Mouse (Mus musculus) lung, embryonic 15.5 days (tissue): ENCODE data around the gene Fgfr1op. TPM values are rescaled to one million over a fixed set of nuclear protein-coding genes. Genes with fewer than 3 reads are reported as not detected.
"Not testable (repeated sequence)": the region's sequence is repeated elsewhere in the genome, so short reads cannot be mapped to it uniquely, and the experiment has no call there.

Experiments
- ATAC-seq: fragments of 200-750 bp; cut with Nextera tagmentation; 2 replicates; pipeline ENCODE4 v1.8.0; 2017; ENCODE audit warnings: moderate number of reproducible peaks, borderline replicate concordance; ENCODE audit not compliant: low FRiP score, low TSS enrichment; ENCODE audit errors: extremely low read depth
- H3K27ac ChIP-seq: fragments of 300-500 bp; sonication (generic); 2 replicates; pipeline ENCODE4 v1.5.1; 2015; ENCODE audit warnings: moderate library complexity, mild to moderate bottlenecking, inconsistent platforms
- H3K27me3 ChIP-seq: fragments of 300-500 bp; sonication (generic); 2 replicates; pipeline ENCODE4 v1.6.1; 2015; ENCODE audit warnings: inconsistent platforms
- H3K36me3 ChIP-seq: fragments of 300-500 bp; sonication (generic); 2 replicates; pipeline ENCODE4 v1.6.1; 2015; ENCODE audit warnings: inconsistent platforms
- H3K4me1 ChIP-seq: fragments of 300-500 bp; sonication (generic); 2 replicates; pipeline ENCODE4 v1.6.1; 2015; ENCODE audit warnings: inconsistent platforms
- H3K4me2 ChIP-seq: fragments of 300-500 bp; sonication (generic); 2 replicates; pipeline ENCODE4 v1.6.1; 2015; ENCODE audit warnings: inconsistent platforms, mild to moderate bottlenecking, moderate library complexity
- H3K4me3 ChIP-seq: fragments of 300-500 bp; sonication (generic); 2 replicates; pipeline ENCODE4 v1.5.1; 2015; ENCODE audit warnings: mild to moderate bottlenecking, inconsistent platforms
- H3K9ac ChIP-seq: fragments of 300-500 bp; sonication (generic); 2 replicates; pipeline ENCODE4 v1.6.1; 2015; ENCODE audit warnings: inconsistent platforms
- H3K9me3 ChIP-seq: fragments of 300-500 bp; sonication (generic); 2 replicates; pipeline ENCODE4 v1.6.1; 2016; ENCODE audit warnings: inconsistent platforms
- WGBS: fragments of 180-500 bp; shearing (Covaris S2); methylation state at CpG from one replicate; pipeline ENCODE4 v1.1.7; 2015; 5-methylcytosine and 5-hydroxymethylcytosine counted together
- polyA plus RNA-seq: library from polyadenylated mRNA; unstranded; fragments of >200 nt; fragmentation: Nextera tagmentation; extraction: Ambion mirVana; gene quantifications from 2 replicates; pipeline ENCODE4 v1.2.1, GENCODE M21; 2015

Gene Fgfr1op
- 33.9 and 35.9 TPM in 2 replicates for polyA plus RNA-seq

- H3K27me3 ChIP-seq, H3K9me3 ChIP-seq, H3K36me3 ChIP-seq, H3K4me1 ChIP-seq: not testable (repeated sequence)
- H3K9ac ChIP-seq: peak within 1 kb of the TSS; percentile 44; the same call in 1 of the 2 replicates
- peak within 1 kb of the TSS; percentile 55 for H3K4me3 ChIP-seq
- peak within 1 kb of the TSS; percentile 46 for H3K4me2 ChIP-seq
- ATAC-seq: peak; percentile 98
- WGBS: under 1% methylated on average over 14 of the region's 55 CpGs
- peak within 1 kb of the TSS; percentile 61 for H3K27ac ChIP-seq
Measured at GRCm38 (mm10) chr17:8164701-8165607, at the start of gene Fgfr1op. TSS of gene Fgfr1op (plus strand) at chr17:8165501.

- H3K9me3 ChIP-seq, H3K27me3 ChIP-seq, H3K4me2 ChIP-seq, H3K36me3 ChIP-seq, H3K4me3 ChIP-seq, ATAC-seq, H3K27ac ChIP-seq, H3K4me1 ChIP-seq, H3K9ac ChIP-seq: not testable (repeated sequence)
- 73% methylated on average over 6 of the region's 11 CpGs for WGBS
Measured at GRCm38 (mm10) chr17:8116378-8116777, 48.9 kb upstream of the Fgfr1op start.

GRCm38 (mm10) chr17:8116928-8117327, 48.4 kb upstream of the Fgfr1op start:
- not testable (repeated sequence) for H3K4me2 ChIP-seq, H3K36me3 ChIP-seq, H3K9ac ChIP-seq, H3K4me1 ChIP-seq, H3K27ac ChIP-seq, H3K27me3 ChIP-seq, ATAC-seq, H3K4me3 ChIP-seq, H3K9me3 ChIP-seq
- no CpG with 5 or more reads among the region's 6 CpGs for WGBS

- not testable (repeated sequence) for H3K9ac ChIP-seq, H3K4me3 ChIP-seq, H3K4me1 ChIP-seq, H3K9me3 ChIP-seq, H3K4me2 ChIP-seq, H3K27ac ChIP-seq, H3K36me3 ChIP-seq, H3K27me3 ChIP-seq
- WGBS: no CpG with 5 or more reads among the region's 3 CpGs
- ATAC-seq: peak; percentile 62; the same call in 1 of the 2 replicates
Measured at GRCm38 (mm10) chr17:8122974-8123373, 42.3 kb upstream of the Fgfr1op start.

GRCm38 (mm10) chr17:8124586-8124985, 40.7 kb upstream of the Fgfr1op start:
- H3K4me2 ChIP-seq, H3K4me3 ChIP-seq, H3K9me3 ChIP-seq, H3K9ac ChIP-seq, ATAC-seq, H3K4me1 ChIP-seq, H3K27ac ChIP-seq, H3K27me3 ChIP-seq, H3K36me3 ChIP-seq: not testable (repeated sequence)
- 88% methylated on average over 3 of the region's 6 CpGs for WGBS

GRCm38 (mm10) chr17:8128326-8128993, 36.8 kb upstream of the Fgfr1op start:
- WGBS: 71% methylated on average over 1 of the region's 7 CpGs
- H3K36me3 ChIP-seq, H3K9me3 ChIP-seq, H3K4me2 ChIP-seq, H3K27ac ChIP-seq, H3K27me3 ChIP-seq, H3K4me1 ChIP-seq, H3K9ac ChIP-seq, H3K4me3 ChIP-seq: not testable (repeated sequence)
- ATAC-seq: peak; percentile 12; the same call in 1 of the 2 replicates

- not testable (repeated sequence) for H3K9me3 ChIP-seq, ATAC-seq
- 79% methylated on average over 9 of the region's 9 CpGs for WGBS
Measured at GRCm38 (mm10) chr17:8129578-8129977, 35.7 kb upstream of the Fgfr1op start.

GRCm38 (mm10) chr17:8130849-8131248, 34.5 kb upstream of the Fgfr1op start:
- not testable (repeated sequence) for H3K4me1 ChIP-seq, H3K9me3 ChIP-seq, H3K27me3 ChIP-seq, H3K27ac ChIP-seq, H3K4me3 ChIP-seq, H3K36me3 ChIP-seq, H3K4me2 ChIP-seq, ATAC-seq, H3K9ac ChIP-seq
- no CpG with 5 or more reads among the region's 6 CpGs for WGBS

More at GRCm38 (mm10) chr17:8129578-8129977, 35.7 kb upstream of the Fgfr1op start:
- not testable (repeated sequence) for H3K4me3 ChIP-seq, H3K4me2 ChIP-seq, H3K36me3 ChIP-seq, H3K9ac ChIP-seq, H3K27me3 ChIP-seq, H3K4me1 ChIP-seq, H3K27ac ChIP-seq

GRCm38 (mm10) chr17:8138116-8138515, 27.2 kb upstream of the Fgfr1op start:
- not testable (repeated sequence) for H3K4me2 ChIP-seq, ATAC-seq, H3K4me1 ChIP-seq, H3K4me3 ChIP-seq, H3K36me3 ChIP-seq, H3K9ac ChIP-seq, H3K9me3 ChIP-seq, H3K27ac ChIP-seq, H3K27me3 ChIP-seq
- WGBS: 94% methylated on average over 5 of the region's 5 CpGs

GRCm38 (mm10) chr17:8140210-8140609, 25.1 kb upstream of the Fgfr1op start:
- not testable (repeated sequence) for H3K27ac ChIP-seq, H3K9me3 ChIP-seq, ATAC-seq, H3K9ac ChIP-seq, H3K27me3 ChIP-seq, H3K36me3 ChIP-seq, H3K4me3 ChIP-seq, H3K4me2 ChIP-seq, H3K4me1 ChIP-seq
- WGBS: 64% methylated on average over 3 of the region's 3 CpGs

- not testable (repeated sequence) for ATAC-seq, H3K36me3 ChIP-seq, H3K4me1 ChIP-seq, H3K27me3 ChIP-seq, H3K4me2 ChIP-seq, H3K9ac ChIP-seq, H3K4me3 ChIP-seq, H3K9me3 ChIP-seq
- peak overlapping the region; percentile 50 for H3K27ac ChIP-seq
- whole genome bisulfite sequencing: 28% methylated on average over 13 of the region's 14 CpGs
Measured at GRCm38 (mm10) chr17:8143802-8144673, 21.3 kb upstream of the Fgfr1op start.
